Comparison of ENCODE assay signal across 9 mouse cellular contexts in genomic region chr8:92613486-92613885, GRCm38 (mm10).
A peak's percentile ranks its signal among the peaks of the same experiment; 100 is the strongest.
DNase-seq lines count a peak whose midpoint lies in the region; ATAC-seq and TF ChIP-seq lines count a peak whose summit lies in the region.
"Had no signal": no experiment of that assay in that cellular context is flagged by ENCODE, and none has a peak within 500 bp of the region (broad histone marks: within the 10 kb centered on the region; RNA-seq: fewer than 3 reads in every experiment).

No protein-coding gene starts in this region.

- no peak overlapping the region for H3K4me3 ChIP-seq in kidney, embryonic 16.5 days (ENCODE audit: low read length)
- H3K4me3 ChIP-seq: hindbrain, embryonic 15.5 days had no signal

- POLR2A ChIA-PET in Patski (lab: Charles Lee), result no interaction called here

- H3K4me2 ChIP-seq in kidney, embryonic 16.5 days (replicated peaks; ENCODE audit: low read depth, low read length), result no peak overlapping the region
- H3K4me2 ChIP-seq: hindbrain, embryonic 15.5 days had no signal

- H3K4me1 ChIP-seq in kidney, embryonic 16.5 days (ENCODE audit: insufficient read depth, low read length), result no peaks in the 10 kb centered on the region
- H3K4me1 ChIP-seq: hindbrain, embryonic 15.5 days had no signal

- no peaks in the 10 kb centered on the region for H3K36me3 ChIP-seq in kidney, embryonic 16.5 days (ENCODE audit: insufficient read depth, low read length)
- H3K36me3 ChIP-seq: hindbrain, embryonic 15.5 days had no signal

- CTCF ChIA-PET in Patski (lab: Charles Lee), result interaction anchor here (1.0 kb wide), 1 partner anchor 103 kb away, joined by 4 read pairs; no protein-coding TSS in a partner anchor

- ATAC-seq in kidney, embryonic 16.5 days (ENCODE audit: low FRiP score, low TSS enrichment), result no peak
- ATAC-seq in Patski, result no peak
- ATAC-seq in megakaryocyte progenitor cell, adult 5-6 weeks (replicated peaks; ENCODE audit: poor library complexity), result peak; percentile 48; the same call in 1 of the 2 replicates

- H3K27ac ChIP-seq in kidney, embryonic 16.5 days (ENCODE audit: low read length), result no peak overlapping the region
- H3K27ac ChIP-seq: hindbrain, embryonic 15.5 days had no signal

- WGBS in kidney, embryonic 16.5 days, result 18% methylated on average over 4 of the region's 4 CpGs

- no peaks in the 10 kb centered on the region for H3K9me3 ChIP-seq in kidney, embryonic 16.5 days (ENCODE audit: low read length)
- H3K9me3 ChIP-seq: hindbrain, embryonic 15.5 days had no signal

- H3K9ac ChIP-seq in kidney, embryonic 16.5 days (replicated peaks; ENCODE audit: low read length), result no peak overlapping the region
- H3K9ac ChIP-seq: hindbrain, embryonic 15.5 days had no signal

- in situ Hi-C loops in Patski (cut with MboI; ENCODE audit: low pct_unique_long_range_greater_than_20kb), result loop anchor here (5.0 to 25.0 kb wide), 4 partner anchors 256 to 1239 kb away; partner anchors contain the start of gene Irx5

- DNase-seq in kidney, postnatal 10 days, result peak; percentile 28
- no peak for DNase-seq in Patski (ENCODE audit: low read depth, low spot score)
- peak; percentile 54 for DNase-seq in embryo, embryonic 10.5 days (ENCODE audit: low spot score)
- DNase-seq in urinary bladder, postnatal 10 days (ENCODE audit: low spot score), result no peak
- DNase-seq in left cerebral cortex, postnatal 10 days (ENCODE audit: extremely low spot score in 1 of 2, low spot score in 2 of 2), result no peak
- DNase-seq: cerebellum, adult 8-10 months had no signal

- intact Hi-C loops in left cerebral cortex, postnatal 10 days (cut with DNase I), result no loop called here

- peak; percentile 92 for TF ChIP-seq CTCF in Patski (IDR thresholded peaks at IDR 0.05)

- no peaks in the 10 kb centered on the region for H3K27me3 ChIP-seq in kidney, embryonic 16.5 days (ENCODE audit: insufficient read depth, low read length)
- peaks cover 6% of the 10 kb centered on the region for H3K27me3 ChIP-seq in Patski

Comparison
In these comparisons a context has a peak if more than half of its experiments do, and no peak if none do; other contexts are left out.
1. DNase-seq: peak in kidney, postnatal 10 days (single experiment) and embryo, embryonic 10.5 days (single experiment); none in Patski (single experiment), urinary bladder, postnatal 10 days (single experiment) and left cerebral cortex, postnatal 10 days (0 of 2).